Mouse (Mus musculus) kidney, postnatal 25 days (tissue): ENCODE data around the gene Gm21083.
A peak's percentile ranks its signal among the peaks of the same experiment; 100 is the strongest.
"Not testable (repeated sequence)": the region's sequence is repeated elsewhere in the genome, so short reads cannot be mapped to it uniquely, and the experiment has no call there.

ENCODE experiments used
- DNase-seq, 2 experiments: peaks; one replicate each; pipeline ENCODE4 v3.0.0; 2021; ENCODE audit warnings: mixed read lengths in 2 of 2

Gene Gm21083

GRCm38 (mm10) chr5:15577033-15577432 is at the start of gene Gm21083:
Gene Gm21083, plus strand, starts transcription at chr5:15577333.
- DNase-seq, result not testable (repeated sequence)

GRCm38 (mm10) chr5:15529122-15529521 is 48.0 kb upstream of the Gm21083 start, which contains the start of gene Gm21190:
Gene Gm21190, minus strand, starts transcription at chr5:15529222.
- DNase-seq, result not testable (repeated sequence)

GRCm38 (mm10) chr5:15548642-15549041 is 28.5 kb upstream of the Gm21083 start:
- not testable (repeated sequence) for DNase-seq

DNA sequence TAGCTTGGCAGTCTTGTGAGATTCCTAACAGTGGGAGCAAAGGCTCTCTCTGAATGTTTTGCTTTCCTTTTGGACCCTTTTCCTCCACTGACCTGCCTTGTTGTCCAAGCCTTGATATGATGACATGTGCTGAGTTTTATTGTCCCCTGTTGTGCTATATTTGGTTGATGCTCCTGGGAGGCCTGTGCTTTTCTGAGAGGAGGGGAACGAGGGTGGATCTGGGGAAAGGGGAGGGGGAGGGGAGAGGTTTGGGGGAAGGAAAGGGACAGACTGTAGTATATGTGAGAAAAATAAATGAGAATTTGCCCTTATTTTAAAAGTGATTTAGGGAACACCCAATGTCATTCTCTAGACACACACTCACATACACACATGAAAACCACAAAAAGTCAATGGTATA is 28.0 kb upstream of the Gm21083 start:
- not testable (repeated sequence) for DNase-seq

GRCm38 (mm10) chr5:15549606-15550005 is 27.5 kb upstream of the Gm21083 start:
- DNase-seq, result peak in 1 of 2 experiments; percentile 9

DNA sequence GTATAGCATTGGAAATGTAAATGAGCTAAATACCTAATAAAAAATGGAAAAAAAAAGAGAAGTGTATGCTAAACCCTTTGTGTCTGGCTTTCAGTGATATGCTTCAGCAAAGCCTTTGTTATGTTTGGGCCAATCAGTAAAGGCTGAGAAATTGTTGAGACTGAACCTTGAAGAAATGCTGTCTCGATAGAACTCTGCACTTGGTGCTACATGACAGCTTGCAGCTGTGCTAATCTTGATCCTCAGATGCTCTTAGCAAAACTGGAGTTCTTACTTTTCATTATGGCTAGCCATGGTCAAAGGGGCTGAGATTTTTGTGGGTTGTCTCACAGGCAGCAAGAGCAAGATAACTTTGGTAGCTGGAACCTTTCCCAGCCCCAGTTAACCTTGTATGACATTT is 18.5 kb upstream of the Gm21083 start:
- DNase-seq, result not testable (repeated sequence)

DNA sequence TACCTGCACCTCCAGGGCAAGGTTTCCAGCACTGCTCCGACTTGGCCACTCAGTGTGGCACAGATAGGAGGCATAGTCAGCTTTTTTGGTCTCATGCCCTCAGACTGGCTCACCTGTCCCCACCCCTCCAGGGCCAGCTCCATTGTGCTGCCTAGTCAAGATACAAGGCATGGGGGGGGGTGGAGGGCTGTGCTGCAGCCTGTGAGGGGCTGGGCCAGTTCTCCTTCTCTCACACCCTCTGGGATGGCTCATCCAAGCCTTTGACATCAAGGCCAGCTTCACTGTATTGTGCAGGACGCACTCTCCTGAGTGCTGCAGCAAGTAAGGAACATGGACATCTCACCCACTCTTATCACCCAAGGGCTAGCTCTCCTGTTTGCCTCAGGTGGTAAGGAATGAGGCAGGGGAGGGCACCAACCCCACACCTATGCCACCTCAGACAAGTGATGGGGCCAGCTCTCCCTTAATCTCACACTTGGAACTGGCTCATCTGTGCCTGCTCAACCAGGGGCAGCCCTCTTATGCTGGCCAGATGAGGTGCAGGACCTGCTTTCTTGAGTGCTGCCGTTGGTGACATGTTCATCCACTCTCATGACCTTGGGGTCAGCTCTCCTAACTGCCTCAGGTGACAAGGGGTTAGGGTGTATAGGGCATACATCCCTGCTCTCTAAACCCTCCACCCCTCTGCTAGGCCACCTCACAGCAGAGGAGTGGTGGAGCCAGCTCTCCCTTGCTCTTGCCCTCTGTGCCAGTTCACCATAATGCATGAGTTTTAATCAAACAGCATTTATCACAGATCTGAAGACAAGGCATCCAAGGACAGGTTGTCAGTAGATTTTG is 15.5 kb upstream of the Gm21083 start:
- not testable (repeated sequence) for DNase-seq

- DNase-seq, result not testable (repeated sequence)
These were observed 3.4 kb upstream of the Gm21083 start for GRCm38 (mm10) chr5:15573735-15574134.

DNA sequence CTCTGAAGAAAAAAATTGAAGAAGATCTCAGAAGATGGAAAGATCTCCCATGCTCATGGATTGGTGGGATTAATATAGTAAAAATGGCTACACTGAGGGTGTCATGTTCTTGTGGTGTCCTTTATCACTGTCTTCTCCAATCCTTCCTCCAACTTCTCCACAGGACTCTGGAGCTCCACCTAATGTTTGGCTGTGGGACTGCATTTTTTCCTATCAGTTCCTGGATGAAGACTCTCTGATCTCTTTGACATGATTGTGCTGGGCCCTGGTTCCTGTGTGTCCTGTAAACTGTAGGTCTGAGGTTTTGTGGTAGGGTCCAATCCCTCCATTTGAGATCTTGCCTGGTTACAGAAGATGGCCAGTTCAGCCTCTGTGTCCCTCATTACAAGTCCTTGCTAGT is 9.2 kb downstream of the Gm21083 start:
- DNase-seq, result peak in 1 of 2 experiments; percentile 52

DNA sequence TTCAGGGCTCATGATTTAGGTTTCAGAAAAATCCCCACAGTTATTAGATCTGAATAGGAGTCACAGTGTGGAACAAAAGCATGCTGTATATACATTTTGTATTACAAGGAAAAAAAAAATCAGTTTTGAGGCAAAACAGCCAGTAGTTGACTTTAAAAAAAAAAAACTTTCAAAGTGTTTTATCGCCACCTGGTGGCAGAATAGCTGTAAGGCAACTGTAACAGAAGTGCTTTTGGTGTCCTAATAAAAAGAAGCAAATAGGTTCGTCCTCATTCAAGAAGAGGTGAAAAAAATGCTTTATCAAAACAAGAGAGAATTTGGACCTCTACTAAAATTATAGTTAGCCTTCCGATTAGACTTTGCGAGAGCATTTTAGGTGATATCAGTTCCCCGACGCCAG is 11.2 kb downstream of the Gm21083 start:
- peak in 1 of 2 experiments; percentile 12 for DNase-seq

- DNase-seq, result not testable (repeated sequence)
These were observed 13.5 kb downstream of the Gm21083 start for GRCm38 (mm10) chr5:15590635-15591034.

GRCm38 (mm10) chr5:15591577-15591976 is 14.4 kb downstream of the Gm21083 start:
- not testable (repeated sequence) for DNase-seq

- not testable (repeated sequence) for DNase-seq
These were observed 21.7 kb downstream of the Gm21083 start for GRCm38 (mm10) chr5:15598831-15599230.

DNA sequence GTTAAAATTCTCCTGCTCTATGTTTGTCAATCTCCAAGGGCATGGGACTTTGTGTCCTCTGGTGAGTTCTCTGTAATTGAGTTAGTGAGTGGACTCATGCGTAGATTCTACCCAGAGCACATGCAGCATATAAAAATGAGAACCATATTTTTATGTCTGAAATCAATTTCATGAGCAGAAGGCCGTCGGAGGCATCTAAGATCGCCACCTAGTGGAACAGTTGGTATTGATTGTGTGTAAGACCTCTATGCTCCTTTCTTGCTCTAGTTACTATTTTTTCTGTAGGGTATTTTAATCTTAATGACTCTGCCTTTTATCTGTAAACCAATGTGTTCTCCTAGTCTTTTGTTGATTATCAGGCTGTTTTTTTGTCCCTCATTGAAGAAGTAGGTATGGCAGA is 23.2 kb downstream of the Gm21083 start:
- peak in 1 of 2 experiments; percentile 25 for DNase-seq

GRCm38 (mm10) chr5:15601481-15601880 is 24.3 kb downstream of the Gm21083 start:
- DNase-seq, result not testable (repeated sequence)

DNA sequence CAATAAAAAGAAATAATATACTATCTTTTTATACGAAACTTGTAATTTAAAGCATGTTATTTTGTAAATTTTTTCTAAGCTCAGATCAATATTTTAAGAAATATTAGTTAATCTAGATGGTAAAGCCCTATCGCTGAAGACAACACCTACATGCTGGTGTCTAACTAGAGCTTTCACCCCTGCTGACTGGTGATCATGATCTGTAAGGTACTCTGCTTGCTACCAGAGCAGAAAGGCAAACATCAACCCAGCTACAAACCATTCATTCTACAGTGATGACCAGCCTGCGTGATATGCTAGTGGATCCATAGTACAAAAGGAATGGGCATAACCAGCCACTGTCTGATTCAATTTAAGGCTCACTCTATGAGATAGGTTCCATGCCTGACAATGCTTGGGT is 24.8 kb downstream of the Gm21083 start:
- not testable (repeated sequence) for DNase-seq

- DNase-seq, result not testable (repeated sequence)
These were observed 25.4 kb downstream of the Gm21083 start for GRCm38 (mm10) chr5:15602424-15602947.

- DNase-seq, result not testable (repeated sequence)
These were observed 25.9 kb downstream of the Gm21083 start for GRCm38 (mm10) chr5:15603008-15603407.

- DNase-seq, result not testable (repeated sequence)
These were observed 26.5 kb downstream of the Gm21083 start for GRCm38 (mm10) chr5:15603585-15603984.

DNA sequence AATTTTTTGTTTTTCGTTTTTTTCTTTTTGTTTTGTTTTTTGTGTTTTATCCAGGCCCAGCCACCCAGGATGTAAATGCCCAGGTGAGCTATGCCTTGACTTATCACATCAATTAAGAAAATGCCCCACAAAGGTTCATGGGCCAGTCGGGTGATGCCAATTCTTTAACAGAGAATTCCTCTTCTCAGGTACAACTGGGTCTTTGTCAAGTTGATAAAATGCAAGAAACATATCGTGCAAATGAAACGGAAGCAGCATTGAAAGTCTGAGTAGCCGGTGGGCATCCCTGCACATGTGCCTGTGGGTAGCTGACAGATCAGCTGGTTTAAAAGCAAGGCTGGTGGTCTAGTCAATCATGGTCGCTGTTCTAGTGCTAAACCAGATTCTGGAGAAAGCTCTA is 29.5 kb downstream of the Gm21083 start:
- DNase-seq, result peak; percentile 6 to 39

- DNase-seq, result peak in 1 of 2 experiments; percentile 26
These were observed 33.6 kb downstream of the Gm21083 start for GRCm38 (mm10) chr5:15610695-15611094.

GRCm38 (mm10) chr5:15616195-15616594 is 39.1 kb downstream of the Gm21083 start:
- not testable (repeated sequence) for DNase-seq

GRCm38 (mm10) chr5:15618764-15619163 is 41.6 kb downstream of the Gm21083 start, which contains the start of gene Speer4d:
Gene Speer4d, plus strand, starts transcription at chr5:15619064.
- DNase-seq, result not testable (repeated sequence)

- DNase-seq, result peak in 1 of 2 experiments; percentile 60
These were observed 51.0 kb downstream of the Gm21083 start for GRCm38 (mm10) chr5:15628136-15628535.
